Mouse (Mus musculus): ENCODE data around the gene 6820408C15Rik. TPM values are rescaled to one million over a fixed set of nuclear protein-coding genes. Genes with fewer than 3 reads are reported as not detected.

The 6820408C15Rik gene
- polyA plus RNA-seq, 1 experiment: 0.12 TPM

DNA sequence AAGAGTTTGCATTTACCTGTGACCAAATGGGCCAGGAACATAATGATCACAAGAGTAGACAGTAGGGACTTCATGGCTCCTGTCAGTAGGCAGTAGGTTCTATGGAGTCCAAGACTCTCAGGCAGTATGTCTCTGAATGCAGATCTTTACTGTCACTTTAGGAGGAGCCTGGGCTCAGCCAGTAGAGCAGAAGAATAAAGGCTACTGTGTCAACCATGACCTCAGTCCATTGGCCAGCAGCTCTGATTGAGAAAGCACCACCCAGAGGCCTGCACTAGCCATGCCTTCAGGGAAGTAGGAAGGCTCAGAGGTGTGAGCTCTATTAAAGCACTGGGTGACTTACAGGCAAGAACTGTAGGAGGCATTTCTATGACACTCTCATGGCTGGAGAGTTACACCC, 74.7 kb downstream of the 6820408C15Rik start, which contains the start of gene Defb22:
Gene Defb22 (minus strand): TSS at position 101 of the 400 bp plus-strand sequence.
- Histone ChIP-seq H3K27ac (ENCODE audit: insufficient read depth, low read length) (no peak within 1 kb of the TSS), H3K4me1 (ENCODE audit: control insufficient read depth, insufficient read depth, insufficient read length) (no peaks in the 10 kb centered on the region), H3K36me3 (ENCODE audit: control insufficient read depth, insufficient read depth, low read length) (no peaks in the 10 kb centered on the region), H3K4me3 (ENCODE audit: extremely low read depth, insufficient read depth, insufficient read length) (no peak within 1 kb of the TSS), H3K27me3 (ENCODE audit: control insufficient read depth, insufficient read depth, low read length) (no peaks in the 10 kb centered on the region; the same call in 1 of the 2 replicates)
- TF ChIP-seq POLR2A (IDR thresholded peaks at IDR 0.05; ENCODE audit: low read depth, low read length): no peak
- TF ChIP-seq CTCF (IDR thresholded peaks at IDR 0.05; ENCODE audit: extremely low read depth, insufficient read depth, insufficient read length, insufficient replicate concordance): no peak
- DNase-seq (ENCODE audit: low read depth in 1 of 2, low spot score in 2 of 2): no peak

DNA sequence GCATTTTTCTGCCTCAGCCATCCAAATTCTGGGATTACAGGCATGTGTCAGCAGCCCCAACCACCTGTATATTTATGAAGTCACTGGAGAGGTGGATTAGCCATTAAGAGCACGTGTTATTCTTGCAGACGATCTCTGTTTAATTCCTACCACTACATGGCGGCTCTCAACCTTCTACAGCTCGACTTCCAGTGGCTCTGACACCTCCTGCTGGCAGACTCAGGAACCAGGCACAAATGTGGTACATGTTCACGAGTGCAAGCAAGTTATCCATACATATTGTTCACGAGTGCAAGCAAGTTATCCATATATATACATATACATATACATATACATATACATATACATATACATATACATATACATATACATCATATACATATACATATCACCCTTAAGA, 77.8 kb downstream of the 6820408C15Rik start:
- Histone ChIP-seq H3K27ac (ENCODE audit: insufficient read depth, low read length) (no peak overlapping the region), H3K27me3 (ENCODE audit: control insufficient read depth, insufficient read depth, low read length) (no peaks in the 10 kb centered on the region; the same call in 1 of the 2 replicates), H3K36me3 (ENCODE audit: control insufficient read depth, insufficient read depth, low read length) (no peaks in the 10 kb centered on the region), H3K4me1 (ENCODE audit: control insufficient read depth, insufficient read depth, insufficient read length) (no peaks in the 10 kb centered on the region), H3K4me3 (ENCODE audit: extremely low read depth, insufficient read depth, insufficient read length) (no peak overlapping the region)
- WGBS: 85% methylated on average over 6 of the region's 6 CpGs
- TF ChIP-seq POLR2A (IDR thresholded peaks at IDR 0.05; ENCODE audit: low read depth, low read length) (no peak), CTCF (IDR thresholded peaks at IDR 0.05; ENCODE audit: extremely low read depth, insufficient read depth, insufficient read length, insufficient replicate concordance) (no peak)
- DNase-seq (ENCODE audit: low read depth in 1 of 2, low spot score in 2 of 2): no peak

Other genes with a start within 250 kb of the 6820408C15Rik start
- gene Csnk2a1, start 188.7 kb upstream of the 6820408C15Rik start, polyA plus RNA-seq (2012; rRNA removed): 10.7 and 12.0 TPM in 2 replicates
- gene Tbc1d20, start 121.8 kb upstream of the 6820408C15Rik start, polyA plus RNA-seq (2012; rRNA removed): 37.9 and 39.5 TPM in 2 replicates
- gene Rbck1, start 82.9 kb upstream of the 6820408C15Rik start, polyA plus RNA-seq (2012; rRNA removed): 326 and 431 TPM in 2 replicates
- gene Trib3, start 71.6 kb upstream of the 6820408C15Rik start, polyA plus RNA-seq (2012; rRNA removed): 0.65 and 1.0 TPM in 2 replicates
- gene Nrsn2, start 38.9 kb upstream of the 6820408C15Rik start, polyA plus RNA-seq (2012; rRNA removed): not detected in 2 replicates
- gene Sox12, start 17.5 kb upstream of the 6820408C15Rik start, polyA plus RNA-seq (2012; rRNA removed): 4.0 and 4.6 TPM in 2 replicates
- 1.8 and 2.7 TPM in 2 replicates for gene Zcchc3, start 560 bp upstream of the 6820408C15Rik start, polyA plus RNA-seq (2012; rRNA removed)
- not detected in 2 replicates for gene Defb23, start 49.0 kb downstream of the 6820408C15Rik start, polyA plus RNA-seq (2012; rRNA removed)
- gene Defb20, start 61.5 kb downstream of the 6820408C15Rik start, polyA plus RNA-seq (2012; rRNA removed): not detected in 2 replicates
- gene Defb22, start 74.6 kb downstream of the 6820408C15Rik start, polyA plus RNA-seq (2012; rRNA removed): not detected in 2 replicates
- not detected in 2 replicates for gene Defb26, start 96.1 kb downstream of the 6820408C15Rik start, polyA plus RNA-seq (2012; rRNA removed)
- not detected in 2 replicates for gene Defb28, start 102.7 kb downstream of the 6820408C15Rik start, polyA plus RNA-seq (2012; rRNA removed)
- not detected in 2 replicates for gene Defb29, start 124.5 kb downstream of the 6820408C15Rik start, polyA plus RNA-seq (2012; rRNA removed)
- gene Gm17416, start 153.8 kb downstream of the 6820408C15Rik start, polyA plus RNA-seq (2012; rRNA removed): not detected in 2 replicates
- not detected in 2 replicates for gene Defb21, start 157.2 kb downstream of the 6820408C15Rik start, polyA plus RNA-seq (2012; rRNA removed)
- not detected in 2 replicates for gene Defb19, start 164.7 kb downstream of the 6820408C15Rik start, polyA plus RNA-seq (2012; rRNA removed)
- not detected in 2 replicates for gene Defb45, start 183.8 kb downstream of the 6820408C15Rik start, polyA plus RNA-seq (2012; rRNA removed)
- gene Defb36, start 188.7 kb downstream of the 6820408C15Rik start, polyA plus RNA-seq (2012; rRNA removed): not detected in 2 replicates
- gene Defb25, start 207.5 kb downstream of the 6820408C15Rik start, polyA plus RNA-seq (2012; rRNA removed): 0.65 TPM in 1 of 2 replicates, not detected in the other
- gene Rem1, start 211.4 kb downstream of the 6820408C15Rik start, polyA plus RNA-seq (2012; rRNA removed): 8.6 and 9.8 TPM in 2 replicates

All from spleen, adult 2 months (tissue).